Mouse (Mus musculus): ENCODE data around the gene Klhl41. TPM values are rescaled to one million over a fixed set of nuclear protein-coding genes. Genes with fewer than 3 reads are reported as not detected.
"Not testable (repeated sequence)": the region's sequence is repeated elsewhere in the genome, so short reads cannot be mapped to it uniquely, and the experiment has no call there.

Klhl41 gene
- polyA plus RNA-seq (2012; rRNA removed): 0.35 and 5.1 TPM in 2 replicates

DNA sequence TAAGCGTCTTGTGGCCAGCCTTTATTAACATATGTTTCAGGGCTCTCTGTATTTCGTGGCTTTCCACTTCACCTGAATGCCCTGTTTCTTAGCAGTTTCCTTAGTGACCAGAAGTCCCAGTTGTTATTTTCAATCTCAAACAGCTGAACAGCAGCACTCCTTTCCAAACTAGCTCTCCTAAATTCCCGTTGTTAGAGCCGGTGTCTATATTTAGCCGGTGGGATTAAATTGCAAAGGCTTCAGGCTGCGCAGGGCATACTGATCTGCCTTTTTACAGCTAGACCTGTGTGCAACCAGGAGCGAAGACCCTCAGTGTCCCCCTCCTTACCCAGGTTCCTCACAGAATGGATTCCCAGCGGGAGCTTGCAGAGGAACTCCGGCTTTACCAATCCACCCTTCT, at the start of gene Klhl41:
Gene Klhl41 (plus strand): TSS at position 268 of the 400 bp plus-strand sequence.
- no peak for TF ChIP-seq POLR2A (IDR thresholded peaks at IDR 0.05; ENCODE audit: borderline replicate concordance, extremely low read depth, low read depth, low read length)
- no peak for TF ChIP-seq CTCF (IDR thresholded peaks at IDR 0.05; ENCODE audit: insufficient read depth, low read length)
- WGBS: 82% methylated on average over 9 of the region's 9 CpGs
- Histone ChIP-seq H3K4me1 (ENCODE audit: control insufficient read depth, insufficient read depth, low read length) (no peaks in the 10 kb centered on the region), H3K4me3 (replicated peaks; ENCODE audit: extremely low read depth, low read depth, low read length) (no peak within 1 kb of the TSS)
- DNase-seq: no peak

DNA sequence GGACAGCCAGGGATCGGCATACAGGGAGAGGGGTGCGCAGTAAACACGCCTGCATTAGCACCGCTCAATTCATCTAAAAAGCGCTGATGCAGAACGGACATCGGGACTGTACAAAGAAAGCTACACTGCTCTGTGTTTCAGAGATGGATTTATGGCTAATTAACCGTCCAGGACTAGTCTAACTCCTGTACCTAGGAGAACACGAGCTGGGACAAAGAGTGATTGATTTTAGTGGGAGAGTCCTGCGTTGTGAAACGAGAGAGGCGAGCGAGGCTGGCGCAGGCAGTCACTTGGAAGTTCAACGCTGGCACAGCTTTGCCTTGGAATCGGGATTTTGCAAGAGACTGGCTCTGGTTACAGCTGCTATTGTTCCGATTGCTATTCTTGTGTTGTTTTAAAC, 40.7 kb upstream of the Klhl41 start:
- WGBS: 72% methylated on average over 17 of the region's 17 CpGs

DNA sequence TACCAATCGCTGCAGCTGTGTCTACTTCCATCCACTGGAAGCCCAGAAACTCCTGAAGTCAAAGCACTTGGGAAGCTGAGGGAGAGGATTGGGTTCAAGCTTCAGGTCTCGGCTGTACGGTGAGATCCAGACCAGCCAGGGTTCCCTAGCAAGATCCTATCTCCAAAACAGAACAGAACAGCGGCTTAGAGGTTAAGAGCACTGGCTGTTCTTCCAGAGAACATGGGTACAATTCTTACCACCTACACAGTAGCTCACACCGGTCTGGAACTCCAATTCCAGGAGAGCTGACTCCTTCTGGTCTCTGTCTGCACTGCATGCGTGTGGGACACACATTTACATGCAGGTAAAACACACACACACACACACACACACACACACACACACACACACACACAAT, 40.0 kb upstream of the Klhl41 start:
- TF ChIP-seq POLR2A (IDR thresholded peaks at IDR 0.05; ENCODE audit: borderline replicate concordance, extremely low read depth, low read depth, low read length) (no peak), CTCF (IDR thresholded peaks at IDR 0.05; ENCODE audit: insufficient read depth, low read length) (no peak)
- DNase-seq: no peak
- no peak overlapping the region for H3K4me3 ChIP-seq (replicated peaks; ENCODE audit: extremely low read depth, low read depth, low read length)
- no peaks in the 10 kb centered on the region; the same call in 1 of the 2 replicates for H3K4me1 ChIP-seq (ENCODE audit: control insufficient read depth, insufficient read depth, low read length)
- whole genome bisulfite sequencing: 87% methylated on average over 6 of the region's 6 CpGs

More for the DNA sequence above, 40.7 kb upstream of the Klhl41 start:
- no peak for DNase-seq
- Histone ChIP-seq H3K4me1 (ENCODE audit: control insufficient read depth, insufficient read depth, low read length) (no peaks in the 10 kb centered on the region; the same call in 1 of the 2 replicates), H3K4me3 (replicated peaks; ENCODE audit: extremely low read depth, low read depth, low read length) (no peak overlapping the region)
- TF ChIP-seq POLR2A (IDR thresholded peaks at IDR 0.05; ENCODE audit: borderline replicate concordance, extremely low read depth, low read depth, low read length) (no peak), CTCF (IDR thresholded peaks at IDR 0.05; ENCODE audit: insufficient read depth, low read length) (no peak)

DNA sequence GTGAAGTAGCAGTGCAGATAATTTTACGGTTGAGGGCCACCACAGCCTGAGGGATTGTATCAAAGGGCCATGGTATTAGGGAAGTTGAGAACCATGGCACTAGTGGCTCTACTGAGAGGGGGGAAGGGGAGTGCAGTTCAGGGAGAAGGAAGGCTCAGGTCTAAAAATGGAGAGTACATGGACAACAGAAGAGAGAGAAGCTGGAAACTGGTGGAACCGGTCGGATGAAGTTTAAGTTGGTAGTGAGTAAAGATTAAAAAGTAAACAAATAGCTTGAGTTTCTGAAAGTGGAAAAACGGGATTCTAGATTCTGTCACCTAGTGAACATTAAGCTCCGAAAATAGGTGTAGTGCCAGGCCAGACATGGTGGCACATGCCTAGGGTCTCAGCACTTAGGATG, 39.1 kb upstream of the Klhl41 start:
- no peak overlapping the region for H3K4me3 ChIP-seq (replicated peaks; ENCODE audit: extremely low read depth, low read depth, low read length)
- TF ChIP-seq POLR2A (IDR thresholded peaks at IDR 0.05; ENCODE audit: borderline replicate concordance, extremely low read depth, low read depth, low read length) (no peak), CTCF (IDR thresholded peaks at IDR 0.05; ENCODE audit: insufficient read depth, low read length) (no peak)
- H3K4me1 ChIP-seq (ENCODE audit: control insufficient read depth, insufficient read depth, low read length): no peaks in the 10 kb centered on the region; the same call in 1 of the 2 replicates
- peak; percentile 32 for DNase-seq
- WGBS: 71% methylated on average over 5 of the region's 5 CpGs

DNA sequence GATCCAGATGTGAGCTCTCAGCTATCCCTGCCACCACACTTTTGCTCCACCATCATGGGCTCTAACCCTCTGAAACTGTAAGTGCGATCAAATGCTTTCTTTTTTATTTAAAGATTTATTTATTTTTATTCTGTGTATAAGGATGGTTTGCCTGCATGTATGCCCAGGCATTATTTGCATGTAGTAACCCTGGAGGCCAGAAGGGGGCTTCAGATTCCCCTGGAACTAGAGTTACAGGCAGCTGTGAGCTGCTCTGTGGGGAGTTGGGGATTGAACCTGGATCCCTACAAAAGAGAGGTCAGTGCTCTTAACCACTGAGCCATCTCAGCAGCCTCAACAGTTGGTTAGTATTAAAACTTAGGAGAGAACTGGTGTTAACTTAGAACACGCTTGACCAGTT, 38.5 kb upstream of the Klhl41 start:
- 82% methylated on average over 2 of the region's 2 CpGs for WGBS
- TF ChIP-seq POLR2A (IDR thresholded peaks at IDR 0.05; ENCODE audit: borderline replicate concordance, extremely low read depth, low read depth, low read length) (no peak), CTCF (IDR thresholded peaks at IDR 0.05; ENCODE audit: insufficient read depth, low read length) (no peak)
- Histone ChIP-seq H3K4me3 (replicated peaks; ENCODE audit: extremely low read depth, low read depth, low read length) (no peak overlapping the region), H3K4me1 (ENCODE audit: control insufficient read depth, insufficient read depth, low read length) (no peaks in the 10 kb centered on the region; the same call in 1 of the 2 replicates)
- DNase-seq: no peak

DNA sequence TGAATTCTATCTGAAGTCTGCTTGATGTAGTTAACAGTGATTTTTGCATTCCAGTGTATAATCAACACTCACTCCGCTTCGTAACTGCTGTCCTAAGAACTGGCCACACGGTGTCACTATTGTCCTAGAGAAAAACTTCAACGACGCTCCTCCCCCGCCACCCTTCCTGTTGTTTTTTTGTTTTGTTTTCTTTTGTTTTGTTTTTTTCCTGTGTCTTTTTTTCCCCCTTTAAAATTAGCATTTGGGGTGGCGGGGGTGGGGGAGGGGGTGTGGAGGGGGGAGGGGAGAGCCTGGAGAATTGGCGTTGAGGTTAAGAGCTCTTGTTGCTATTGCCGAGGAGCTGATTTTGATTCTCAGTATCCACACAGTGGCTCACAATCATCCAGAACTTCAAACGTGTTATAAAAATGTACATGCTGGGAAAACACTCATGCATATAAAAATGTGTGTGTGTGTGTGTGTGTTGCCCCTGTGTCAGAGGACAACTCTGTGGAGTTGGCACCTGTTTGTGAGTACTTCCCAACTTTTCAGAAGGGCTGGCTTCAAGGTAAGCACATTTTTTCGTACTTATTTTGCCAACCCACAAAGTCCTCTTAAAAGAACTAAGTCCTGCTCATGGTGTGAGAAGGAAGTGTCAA, 34.7 kb upstream of the Klhl41 start:
- WGBS: 6% methylated on average over 11 of the region's 11 CpGs
- TF ChIP-seq CTCF (IDR thresholded peaks at IDR 0.05; ENCODE audit: insufficient read depth, low read length) (peak; percentile 53), POLR2A (IDR thresholded peaks at IDR 0.05; ENCODE audit: borderline replicate concordance, extremely low read depth, low read depth, low read length) (no peak)
- Histone ChIP-seq H3K4me1 (ENCODE audit: control insufficient read depth, insufficient read depth, low read length) (no peaks in the 10 kb centered on the region; the same call in 1 of the 2 replicates), H3K4me3 (replicated peaks; ENCODE audit: extremely low read depth, low read depth, low read length) (no peak overlapping the region)
- peak; percentile 40 for DNase-seq

DNA sequence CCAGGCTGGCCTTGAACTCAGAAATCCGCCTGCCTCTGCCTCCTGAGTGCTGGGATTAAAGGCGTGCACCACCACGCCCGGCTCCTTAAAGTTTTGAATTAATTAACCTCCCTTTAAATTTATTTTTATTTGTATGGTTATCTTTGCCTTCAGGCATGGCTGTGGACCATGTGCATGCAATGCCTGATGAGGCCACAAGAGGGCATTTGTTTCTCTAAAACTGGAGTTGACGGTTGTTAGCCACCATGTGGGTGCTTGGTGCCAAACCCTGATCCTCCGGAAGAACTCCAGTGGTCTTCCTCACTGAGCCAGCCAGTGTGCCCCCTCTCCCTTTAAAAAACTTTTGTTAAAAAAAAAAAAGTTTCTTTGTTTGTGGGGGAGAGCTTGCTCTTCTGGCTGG, 34.1 kb upstream of the Klhl41 start:
- no peaks in the 10 kb centered on the region; the same call in 1 of the 2 replicates for H3K4me1 ChIP-seq (ENCODE audit: control insufficient read depth, insufficient read depth, low read length)
- WGBS: 68% methylated on average over 6 of the region's 6 CpGs
- TF ChIP-seq POLR2A (IDR thresholded peaks at IDR 0.05; ENCODE audit: borderline replicate concordance, extremely low read depth, low read depth, low read length): no peak
- TF ChIP-seq CTCF (IDR thresholded peaks at IDR 0.05; ENCODE audit: insufficient read depth, low read length): peak; percentile 51
- peak; percentile 58 for DNase-seq
- no peak overlapping the region for H3K4me3 ChIP-seq (replicated peaks; ENCODE audit: extremely low read depth, low read depth, low read length)

DNA sequence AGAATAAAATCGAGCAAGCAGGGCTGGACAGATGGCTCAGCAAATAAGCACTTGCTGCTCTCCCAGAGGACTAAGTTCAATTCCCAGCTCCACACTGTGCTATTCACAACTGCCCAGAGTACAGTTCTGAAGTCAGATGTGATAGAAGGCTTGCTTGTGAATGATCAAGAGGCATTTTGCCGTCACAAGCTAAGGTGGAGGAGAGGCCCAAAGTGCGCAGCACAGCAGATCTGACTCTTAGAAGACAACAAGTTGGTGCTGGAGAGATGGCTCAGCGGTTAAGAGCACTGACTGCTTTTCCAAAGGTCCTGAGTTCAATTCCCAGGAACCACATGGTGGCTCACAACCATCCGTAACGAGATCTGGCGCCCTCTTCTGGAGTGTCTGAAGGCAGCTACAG, 31.9 kb upstream of the Klhl41 start:
- H3K4me1 ChIP-seq (ENCODE audit: control insufficient read depth, insufficient read depth, low read length); H3K4me3 ChIP-seq (replicated peaks; ENCODE audit: extremely low read depth, low read depth, low read length); DNase-seq: not testable (repeated sequence)
- 71% methylated on average over 7 of the region's 7 CpGs for WGBS

DNA sequence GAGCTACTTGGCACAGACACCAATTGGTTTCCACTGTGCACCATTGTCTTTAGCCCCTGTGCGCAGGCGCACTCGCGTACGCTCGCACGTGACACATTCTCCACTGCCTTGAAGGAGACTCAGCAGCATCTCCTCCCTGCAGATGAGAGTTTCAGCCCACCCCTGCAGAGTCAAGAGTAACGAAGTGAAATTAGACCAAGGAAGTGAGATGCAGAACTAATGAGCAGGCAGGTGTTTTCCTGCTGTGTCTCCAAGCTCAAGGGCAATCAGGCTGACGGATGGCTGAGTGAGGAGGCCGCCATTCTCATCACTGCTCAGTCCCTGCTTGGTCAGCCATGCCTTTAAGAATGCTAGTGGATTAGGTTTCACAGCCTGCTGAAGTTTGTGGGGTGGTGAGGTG, 29.8 kb upstream of the Klhl41 start:
- H3K4me1 ChIP-seq (ENCODE audit: control insufficient read depth, insufficient read depth, low read length): no peaks in the 10 kb centered on the region
- no peak for TF ChIP-seq POLR2A (IDR thresholded peaks at IDR 0.05; ENCODE audit: borderline replicate concordance, extremely low read depth, low read depth, low read length)
- TF ChIP-seq CTCF (IDR thresholded peaks at IDR 0.05; ENCODE audit: insufficient read depth, low read length): no peak
- no peak for DNase-seq
- 58% methylated on average over 10 of the region's 10 CpGs for WGBS
- H3K4me3 ChIP-seq (replicated peaks; ENCODE audit: extremely low read depth, low read depth, low read length): no peak overlapping the region

DNA sequence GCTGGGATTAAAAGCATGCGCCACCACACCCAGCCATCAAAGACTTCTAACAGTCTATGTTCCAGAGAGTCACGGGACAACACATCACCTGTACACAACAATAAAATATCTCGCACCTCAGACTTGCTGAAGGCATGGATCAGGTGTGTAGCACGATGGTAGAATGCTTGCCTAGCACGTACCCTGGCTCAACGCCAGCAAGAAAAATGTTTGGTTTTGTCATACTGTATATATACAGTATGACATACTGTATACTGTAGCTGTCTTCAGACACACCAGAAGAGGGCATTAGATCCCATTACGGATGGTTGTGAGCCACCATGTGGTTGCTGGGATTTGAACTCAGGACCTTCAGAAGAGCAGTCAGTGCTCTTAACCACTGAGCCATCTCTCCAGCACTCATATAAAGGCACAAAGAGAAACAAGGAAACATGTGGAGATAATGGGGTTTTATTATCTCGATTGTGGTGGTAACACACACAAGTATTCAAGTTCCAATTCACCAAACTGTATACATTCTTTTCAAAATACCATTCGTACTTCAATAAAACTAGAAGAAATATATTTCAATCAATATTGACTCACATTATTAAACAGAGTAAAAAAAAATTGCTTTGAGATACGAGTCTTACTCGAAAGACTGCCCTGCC, 24.8 kb upstream of the Klhl41 start:
- Histone ChIP-seq H3K4me1 (ENCODE audit: control insufficient read depth, insufficient read depth, low read length) (no peaks in the 10 kb centered on the region; the same call in 1 of the 2 replicates), H3K4me3 (replicated peaks; ENCODE audit: extremely low read depth, low read depth, low read length) (no peak overlapping the region)
- no peak for DNase-seq
- WGBS: 82% methylated on average over 11 of the region's 11 CpGs
- TF ChIP-seq CTCF (IDR thresholded peaks at IDR 0.05; ENCODE audit: insufficient read depth, low read length) (no peak), POLR2A (IDR thresholded peaks at IDR 0.05; ENCODE audit: borderline replicate concordance, extremely low read depth, low read depth, low read length) (no peak)
